Mouse (Mus musculus): ENCODE measurements around the gene Rpa1.
"Not testable (repeated sequence)": the region's sequence is repeated elsewhere in the genome, so short reads cannot be mapped to it uniquely, and the experiment has no call there.

The Rpa1 gene

DNA sequence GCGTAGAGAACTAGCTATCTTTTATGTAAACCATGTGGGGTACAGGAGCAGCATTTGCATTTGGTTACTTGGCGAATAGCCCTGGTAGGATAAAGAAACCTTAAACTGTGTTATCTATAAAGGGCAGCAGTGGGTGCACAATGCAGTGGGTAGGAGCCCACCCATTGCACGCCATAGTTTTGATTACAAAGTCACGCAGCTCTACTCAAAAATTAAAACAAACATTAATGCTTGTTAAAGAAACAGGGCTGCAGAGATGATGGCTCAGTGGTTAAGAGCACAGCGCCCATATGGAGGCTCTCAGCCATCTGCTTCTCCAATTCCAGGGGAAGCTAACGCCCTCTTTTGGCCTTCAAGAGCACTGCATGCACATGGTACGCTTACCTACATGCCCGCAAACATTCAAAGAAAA, 24.8 kb downstream of the Rpa1 start:
- DNase-seq (ENCODE audit: low read depth, low spot score): peak; percentile 44

DNA sequence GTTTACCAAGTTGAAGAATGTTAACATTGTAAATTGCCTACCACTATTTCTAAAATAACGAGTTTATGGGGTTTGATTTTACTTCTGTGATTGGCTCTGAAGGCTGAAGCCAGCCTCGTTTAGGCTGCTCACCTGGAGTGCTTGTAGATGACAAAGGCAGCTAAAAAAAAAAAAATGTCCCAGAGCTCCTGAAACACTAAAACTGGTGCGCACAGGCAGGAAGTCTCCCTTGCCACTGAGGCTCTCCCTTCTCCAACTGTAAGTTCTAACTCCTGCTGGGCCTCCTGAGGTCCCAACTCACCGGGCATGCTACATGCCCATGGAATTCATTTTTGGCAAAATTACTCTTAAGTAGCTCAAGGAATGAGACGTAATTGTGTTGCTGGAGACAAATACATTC, 28.9 kb downstream of the Rpa1 start:
- DNase-seq (ENCODE audit: low read depth, low spot score): no peak

DNA sequence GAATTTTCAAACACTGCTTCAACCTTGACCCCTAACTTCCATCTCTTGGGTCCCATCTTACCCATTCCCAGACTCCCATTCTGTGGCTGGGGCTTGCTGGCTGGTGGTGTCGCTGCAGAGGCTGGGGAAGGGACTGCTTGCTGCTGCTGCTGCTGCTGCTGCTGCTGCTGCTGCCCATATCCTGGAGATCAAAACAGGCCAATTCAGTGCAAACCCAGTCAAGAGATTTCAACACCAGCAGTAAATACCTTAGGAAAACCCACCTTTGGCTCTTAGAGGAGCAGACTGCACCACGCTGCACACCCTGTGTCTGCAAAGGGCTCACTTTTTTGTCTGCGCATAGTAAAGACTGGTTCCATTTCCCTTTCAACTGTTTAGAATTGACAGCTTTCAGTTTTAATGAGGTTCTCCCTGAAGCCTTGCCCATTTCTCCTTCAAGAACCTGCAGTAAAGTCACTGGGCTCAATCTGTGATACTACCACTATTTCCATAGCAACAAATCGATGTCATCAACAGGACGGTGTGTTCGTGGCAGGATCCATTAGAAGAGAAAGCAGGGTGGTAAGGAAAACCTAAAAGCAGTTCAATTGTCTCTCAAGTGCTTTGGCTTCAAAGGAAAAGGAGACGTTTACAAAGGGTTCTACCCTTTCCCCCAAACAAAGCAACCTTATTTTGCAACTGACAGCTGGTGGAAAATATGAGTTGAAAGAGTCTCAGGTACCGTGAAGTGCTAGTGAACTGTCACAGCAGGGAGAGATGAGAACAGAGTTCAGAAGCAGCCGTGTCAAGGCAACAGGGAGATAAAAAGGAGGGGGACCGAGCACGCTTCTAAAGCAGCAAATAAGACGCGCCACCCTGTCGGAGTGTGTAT, 29.5 kb downstream of the Rpa1 start:
- DNase-seq (ENCODE audit: low read depth, low spot score): no peak

DNA sequence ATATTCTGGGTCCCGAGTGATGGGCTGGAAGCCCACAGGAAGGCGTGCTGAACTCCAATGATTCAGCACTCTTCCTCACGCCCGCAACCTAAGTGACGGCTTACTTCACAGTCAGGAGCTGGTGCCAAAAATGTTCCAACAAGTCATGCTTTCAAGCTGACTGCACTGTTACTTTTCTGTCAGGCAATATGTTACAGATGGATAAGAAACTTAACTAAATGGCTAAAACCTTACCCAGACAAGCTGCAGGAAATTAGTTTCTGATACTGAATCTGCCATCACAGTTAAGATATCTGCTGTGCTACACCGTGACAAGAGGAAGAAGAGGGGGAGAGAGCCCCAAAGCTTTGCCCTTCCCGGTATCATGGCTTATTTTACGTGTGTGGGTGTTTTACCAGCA, 34.3 kb downstream of the Rpa1 start:
- no peak for DNase-seq (ENCODE audit: low read depth, low spot score)

DNA sequence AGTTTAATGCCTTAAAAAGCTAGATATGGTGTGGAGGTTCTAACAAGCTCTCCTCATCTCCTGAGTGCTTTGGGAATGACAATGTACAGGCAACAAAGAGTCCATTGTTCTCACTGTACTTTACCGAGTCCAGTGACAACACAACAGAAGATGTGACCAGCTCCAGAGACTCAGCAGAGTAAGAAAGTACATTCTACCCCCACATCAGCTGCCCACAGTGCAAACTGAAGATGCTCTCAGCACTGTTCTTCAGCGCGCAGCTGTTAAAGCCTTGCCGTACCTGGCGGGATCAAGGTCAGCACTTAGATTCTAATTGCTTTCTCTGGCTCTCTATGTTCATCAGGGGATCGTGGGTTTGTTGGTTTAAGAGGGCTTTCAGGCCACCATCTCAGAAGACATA, 36.4 kb downstream of the Rpa1 start:
- no peak for DNase-seq (ENCODE audit: low read depth, low spot score)

DNA sequence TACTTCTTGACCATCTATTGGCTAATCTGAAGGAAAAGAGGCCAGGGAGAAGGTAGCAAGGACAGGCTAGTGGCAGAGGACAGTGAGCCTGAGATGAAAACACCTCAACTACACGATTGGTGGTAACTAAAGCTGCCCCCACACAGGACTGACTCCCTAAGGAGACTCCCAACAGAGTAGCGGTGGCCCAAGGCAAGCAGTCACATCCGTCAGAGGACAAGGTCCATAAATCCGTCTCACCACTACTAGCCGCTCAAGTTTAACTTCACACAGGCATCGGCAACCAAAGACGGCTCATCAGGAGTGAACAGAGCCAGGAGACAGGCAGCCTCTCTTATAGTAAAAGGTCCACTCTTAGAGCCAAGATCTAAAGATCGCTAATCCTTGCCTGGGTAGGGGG, 37.3 kb downstream of the Rpa1 start:
- DNase-seq (ENCODE audit: low read depth, low spot score): no peak

DNA sequence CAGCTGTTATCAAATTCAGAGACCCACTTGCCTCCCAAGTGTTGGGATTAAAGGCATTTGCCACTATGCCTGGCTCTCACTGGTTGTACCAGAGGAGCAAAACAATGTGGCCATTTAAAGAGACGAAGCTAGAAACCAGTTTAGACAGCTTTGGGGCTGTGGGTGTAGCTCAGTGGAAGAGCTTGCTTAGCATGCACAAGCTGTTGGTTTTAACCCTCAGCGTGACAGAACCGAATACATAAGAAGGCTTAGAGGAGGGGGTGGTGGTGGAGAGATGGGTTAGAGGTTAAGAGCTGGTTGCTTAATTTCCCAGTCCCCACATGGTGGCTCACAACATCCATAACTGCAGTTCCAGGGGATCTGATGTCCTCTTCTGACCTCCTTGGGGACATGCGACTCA, 39.5 kb downstream of the Rpa1 start:
- no peak for DNase-seq (ENCODE audit: low read depth, low spot score)

DNA sequence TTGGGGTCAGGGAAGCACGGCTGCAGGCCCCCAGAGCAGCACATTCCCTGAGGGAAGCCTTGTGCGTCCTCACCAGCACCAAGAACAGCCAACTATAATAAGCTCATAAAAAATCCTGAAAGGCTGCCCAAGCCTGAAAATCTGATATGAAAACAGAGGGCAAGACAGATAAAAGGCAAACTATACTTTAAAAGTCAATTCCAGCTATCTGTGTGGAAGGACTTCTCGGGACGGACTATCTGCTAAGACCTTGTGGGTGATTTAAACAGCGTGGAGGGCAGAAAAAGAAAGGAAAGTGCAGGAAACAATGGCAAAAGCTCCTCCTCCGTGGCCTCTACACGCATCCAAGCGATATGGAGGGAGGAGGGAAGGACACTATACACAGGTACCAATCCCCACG, 43.3 kb downstream of the Rpa1 start:
- DNase-seq (ENCODE audit: low read depth, low spot score): no peak

DNA sequence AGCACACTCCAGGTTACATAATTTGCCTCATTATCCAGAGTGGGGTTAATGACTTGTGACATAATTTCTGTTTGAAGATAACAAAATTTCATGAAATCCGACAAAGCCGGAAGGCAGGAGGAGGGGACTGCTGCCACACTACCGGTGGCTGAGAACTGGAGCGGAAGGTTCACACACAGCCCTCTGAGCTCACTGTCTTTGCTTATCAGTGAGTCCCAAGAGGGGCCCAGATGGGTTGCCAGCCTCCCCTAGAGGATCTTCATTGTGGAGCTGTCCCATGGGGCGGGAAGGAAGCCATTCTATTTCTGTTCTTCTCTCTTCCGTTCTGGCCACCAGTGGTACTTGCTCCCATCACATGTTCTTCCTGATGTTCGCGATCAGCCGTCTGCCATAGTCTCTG, 47.2 kb downstream of the Rpa1 start:
- DNase-seq (ENCODE audit: low read depth, low spot score): no peak

DNA sequence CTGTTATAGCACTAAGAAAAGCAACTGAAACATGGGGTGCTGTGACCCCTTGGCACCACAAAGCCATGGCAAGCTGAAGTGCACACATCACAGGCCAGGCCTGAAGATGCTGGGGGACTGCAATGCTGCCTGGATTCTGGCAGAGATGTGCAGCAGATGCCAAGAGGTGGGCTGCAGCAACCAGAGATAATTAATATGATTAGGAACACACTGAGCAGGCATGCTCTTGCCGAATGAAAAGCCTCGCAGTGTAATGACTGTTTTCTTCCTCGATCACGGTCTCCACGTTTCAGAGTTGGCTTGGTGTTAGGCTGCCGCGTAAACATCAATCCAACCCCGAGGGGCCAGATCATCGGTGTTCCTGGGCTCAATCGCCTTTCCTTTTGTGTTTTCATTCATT, 48.3 kb downstream of the Rpa1 start:
- DNase-seq (ENCODE audit: low read depth, low spot score): no peak

DNA sequence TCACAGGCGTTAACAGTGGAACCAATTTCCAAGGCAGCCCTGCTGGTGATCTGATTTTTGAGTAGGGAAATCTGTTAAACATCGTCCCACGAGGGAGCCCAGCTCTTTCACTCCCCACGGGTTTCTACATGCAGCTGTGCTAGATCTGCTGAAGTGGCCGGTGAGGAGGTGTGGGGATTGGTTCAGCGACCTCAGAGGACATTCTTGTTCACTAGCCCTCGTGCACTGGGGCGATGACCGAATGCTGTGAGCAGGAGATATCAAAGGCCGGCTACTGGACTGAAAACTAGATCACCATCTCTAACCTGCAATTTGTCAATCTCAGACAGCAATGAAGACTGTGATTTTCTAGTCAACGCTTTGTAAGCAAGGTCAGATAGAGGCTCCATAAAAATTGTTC, 49.6 kb downstream of the Rpa1 start:
- no peak for DNase-seq (ENCODE audit: low read depth, low spot score)

DNA sequence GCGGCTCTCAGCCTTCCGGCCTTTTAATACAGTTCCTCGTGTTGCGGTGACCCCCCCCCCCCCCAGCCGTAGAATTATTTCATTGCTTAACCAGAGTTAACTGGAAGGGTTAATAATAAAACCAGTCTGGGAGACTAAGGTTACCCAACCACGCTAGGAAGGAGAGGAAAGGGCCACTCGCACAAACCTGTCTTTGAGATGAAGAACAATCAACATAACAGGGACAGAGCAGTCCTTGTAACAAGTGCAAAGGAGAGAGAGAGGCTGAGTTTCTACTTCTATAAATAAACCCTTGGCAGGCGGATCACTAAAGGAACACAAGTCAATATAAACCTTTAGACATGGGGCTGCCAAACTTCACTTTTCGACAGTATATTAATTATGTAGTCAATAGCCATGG, 50.5 kb downstream of the Rpa1 start:
- DNase-seq (ENCODE audit: low read depth, low spot score): no peak

DNA sequence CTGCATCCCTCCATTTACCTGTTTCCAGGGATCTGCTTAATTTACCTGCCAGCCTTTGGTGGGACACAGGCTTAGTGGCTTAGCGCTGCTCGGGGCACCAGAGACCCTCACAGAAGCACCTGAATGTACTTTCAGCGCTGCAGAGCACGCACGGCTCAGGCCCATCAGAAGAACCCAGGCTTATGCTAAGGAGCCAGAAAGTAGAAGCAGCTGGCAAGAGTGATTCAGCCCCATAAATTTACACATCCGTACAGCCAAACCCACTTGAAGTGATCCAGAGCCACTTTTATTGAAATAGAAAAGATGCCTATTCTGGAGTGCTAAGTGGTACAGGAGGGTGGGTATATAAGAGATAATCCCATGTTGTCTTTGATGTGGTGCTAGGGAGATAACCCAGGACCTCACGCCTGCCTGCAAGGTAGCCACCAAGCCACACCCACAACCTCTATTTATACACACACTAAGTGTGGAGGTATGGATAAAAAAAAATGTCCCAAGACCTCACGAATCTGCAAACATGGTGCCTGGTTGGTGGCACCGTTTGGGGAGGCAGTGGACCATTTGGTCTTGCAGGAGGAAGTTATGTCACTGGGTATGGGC, 51.6 kb downstream of the Rpa1 start:
- DNase-seq (ENCODE audit: low read depth, low spot score): no peak

DNA sequence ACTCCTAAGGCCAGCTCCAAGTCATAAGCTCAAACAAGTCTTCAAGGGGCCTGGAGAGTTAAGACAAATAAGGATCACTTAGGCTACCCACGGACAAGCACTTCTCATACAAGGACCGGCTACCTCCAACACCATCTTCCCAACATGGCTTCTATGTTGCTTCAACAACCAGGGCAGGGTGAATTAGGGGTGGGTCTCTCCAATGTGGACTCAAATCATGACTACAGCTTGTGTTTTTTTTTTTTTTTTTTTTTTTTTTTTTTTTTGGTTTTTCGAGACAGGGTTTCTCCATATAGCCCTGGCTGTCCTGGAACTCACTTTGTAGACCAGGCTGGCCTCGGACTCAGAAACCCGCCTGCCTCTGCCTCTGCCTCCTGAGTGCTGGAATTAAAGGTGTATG, 52.6 kb downstream of the Rpa1 start:
- not testable (repeated sequence) for DNase-seq (ENCODE audit: low read depth, low spot score)

DNA sequence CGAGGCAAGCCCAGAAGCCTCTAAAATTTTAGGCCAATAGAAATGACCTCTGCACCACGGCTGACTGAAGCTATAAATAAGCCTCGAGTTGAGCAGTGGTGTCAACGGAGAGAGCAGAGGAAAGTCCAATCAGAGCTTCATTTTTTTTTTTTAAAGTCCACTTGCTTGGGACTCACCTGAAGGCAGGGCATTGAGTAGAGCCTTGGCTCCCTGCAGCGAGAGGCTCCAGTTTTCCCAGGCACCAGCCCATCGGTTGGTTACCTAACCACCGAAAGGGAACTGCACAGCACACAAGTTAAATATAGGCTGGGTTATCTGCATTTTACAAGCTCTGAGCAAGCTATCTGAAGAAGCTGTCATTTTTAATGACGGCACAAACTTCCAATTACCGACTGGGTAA, 53.3 kb downstream of the Rpa1 start:
- no peak for DNase-seq (ENCODE audit: low read depth, low spot score)

DNA sequence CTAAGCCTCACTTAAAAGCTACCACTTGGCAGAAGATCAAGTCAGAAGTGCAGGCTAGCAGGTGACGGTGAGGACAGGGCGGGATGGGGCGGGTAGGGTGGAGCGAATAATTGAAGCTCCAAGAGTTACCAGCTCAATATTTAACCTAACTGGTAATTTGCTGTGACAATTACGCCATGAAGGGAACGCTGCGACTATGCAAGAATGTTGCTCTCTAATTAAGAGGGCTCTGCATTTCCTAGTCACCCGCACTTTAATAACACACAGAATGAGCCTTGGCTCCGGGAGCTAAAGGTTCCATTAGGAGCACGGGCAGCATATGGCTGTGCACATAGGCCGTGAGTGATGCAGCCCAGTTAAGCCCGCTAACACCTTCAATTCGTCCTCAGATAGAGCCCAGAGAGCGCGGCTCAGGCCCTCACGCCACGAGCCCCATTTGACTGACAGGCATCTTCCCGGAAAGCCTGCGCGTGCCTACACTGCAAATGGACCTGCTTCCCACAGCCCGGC, 54.2 kb downstream of the Rpa1 start:
- DNase-seq (ENCODE audit: low read depth, low spot score): peak; percentile 38

DNA sequence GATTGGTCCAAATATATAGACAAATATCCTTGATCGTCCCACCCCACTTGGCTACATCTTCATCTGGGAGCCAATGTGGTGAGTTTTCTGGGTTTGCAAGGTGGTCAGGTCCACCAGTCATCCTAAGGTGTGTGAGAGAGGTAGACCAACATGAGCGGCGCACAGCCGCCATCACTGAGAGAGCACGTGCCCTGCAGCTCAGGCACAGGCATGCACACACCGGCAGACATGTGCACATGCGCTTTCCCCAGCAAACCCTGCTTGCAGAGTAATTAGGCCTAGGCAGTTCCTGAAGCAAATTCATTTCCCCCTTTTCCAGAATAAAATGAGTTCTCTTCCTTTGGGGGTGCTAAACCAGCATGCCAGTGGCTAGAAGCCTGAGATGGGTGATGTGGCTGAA, 55.8 kb downstream of the Rpa1 start:
- DNase-seq (ENCODE audit: low read depth, low spot score): peak; percentile 42

DNA sequence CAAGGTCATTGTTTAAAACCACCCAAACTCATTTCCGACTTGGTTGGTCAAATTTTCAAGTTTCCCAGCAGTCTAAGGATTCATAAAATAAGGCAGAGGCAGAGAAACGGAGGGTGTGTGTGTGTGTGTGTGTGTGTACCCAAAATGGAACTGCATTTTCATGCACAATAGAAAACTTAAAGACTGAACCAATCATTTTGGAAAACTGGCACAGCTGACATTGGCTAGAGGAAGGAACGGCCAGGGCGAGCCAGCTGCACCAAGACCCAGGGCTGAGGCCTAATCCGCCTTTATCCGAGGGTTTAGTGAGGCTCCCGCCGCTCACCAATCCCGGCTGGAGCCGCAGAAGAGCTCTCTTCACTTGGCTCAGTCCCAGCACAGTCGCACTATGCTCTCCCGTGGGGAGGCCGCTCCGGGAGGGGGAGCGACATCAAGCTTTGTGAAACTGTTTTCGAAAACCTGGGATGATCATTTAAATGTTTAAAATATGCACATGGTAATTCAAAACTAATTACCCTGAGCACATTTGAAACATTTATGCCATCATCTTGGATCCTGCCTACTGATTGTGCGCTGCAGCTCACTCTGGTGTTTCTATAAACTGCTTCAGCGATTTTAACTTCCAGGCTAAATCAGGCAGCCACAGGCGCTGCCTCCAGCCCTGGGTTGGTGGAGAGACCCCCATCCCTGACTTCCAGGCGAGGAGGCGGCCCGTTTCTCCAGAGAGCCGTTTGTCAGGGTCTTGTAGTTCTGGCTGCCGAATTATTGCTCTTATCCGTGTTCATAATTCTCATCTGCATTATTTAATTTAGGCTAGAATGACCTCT, 56.5 kb downstream of the Rpa1 start:
- no peak for DNase-seq (ENCODE audit: low read depth, low spot score)

DNA sequence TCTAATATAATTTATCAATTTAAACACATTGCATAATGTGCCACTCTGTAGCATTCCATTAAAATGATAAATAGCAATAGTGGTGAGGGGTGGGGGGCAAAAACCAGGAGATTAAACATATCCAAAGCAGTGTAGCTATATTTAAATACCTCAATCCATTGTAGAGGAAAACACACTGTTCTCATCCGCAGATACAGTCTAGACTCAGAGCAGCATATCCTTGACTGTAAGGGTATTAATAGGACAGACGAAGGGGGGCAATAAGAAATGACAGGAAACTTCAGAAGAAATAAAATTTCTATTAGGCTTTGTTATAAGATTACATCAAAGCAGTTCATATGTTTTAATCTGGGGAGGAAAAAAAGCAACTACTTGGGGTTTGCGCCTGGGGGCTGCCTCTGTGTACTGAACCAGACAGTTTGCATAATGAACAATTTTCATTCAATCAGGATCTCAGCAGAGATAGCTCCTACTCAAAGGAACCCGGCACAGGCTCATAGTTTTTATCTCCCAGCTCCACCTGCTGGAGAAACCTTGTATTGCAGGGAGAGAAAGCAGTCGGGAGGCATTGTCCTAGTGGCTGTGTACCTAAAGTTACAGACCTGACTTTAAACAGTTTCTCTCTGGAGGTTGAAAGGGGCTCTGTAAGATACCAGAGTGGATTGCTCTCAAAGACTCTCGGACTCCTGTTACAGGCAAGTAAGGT, 57.4 kb downstream of the Rpa1 start:
- peak; percentile 87 for DNase-seq (ENCODE audit: low read depth, low spot score)

DNA sequence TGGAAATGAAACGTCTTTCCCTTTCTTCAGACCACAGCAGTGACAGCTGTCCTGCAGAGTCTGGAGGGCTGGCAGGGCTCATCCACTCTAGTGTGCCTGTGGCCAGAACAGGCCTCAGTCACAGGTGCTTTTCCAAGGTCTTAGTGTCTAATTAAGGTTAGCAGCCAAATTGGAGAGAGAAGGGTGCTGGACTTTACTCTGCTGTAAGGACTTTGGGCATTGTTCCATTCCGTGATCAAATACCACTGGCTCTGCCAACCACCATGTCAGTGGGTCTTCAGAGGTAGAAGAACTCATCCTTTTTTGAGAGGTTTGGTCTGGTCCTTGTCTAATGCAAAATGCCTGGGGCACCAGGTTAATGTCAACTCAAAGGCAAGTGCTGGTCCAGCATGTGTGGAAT, 59.0 kb downstream of the Rpa1 start:
- no peak for DNase-seq (ENCODE audit: low read depth, low spot score)

DNA sequence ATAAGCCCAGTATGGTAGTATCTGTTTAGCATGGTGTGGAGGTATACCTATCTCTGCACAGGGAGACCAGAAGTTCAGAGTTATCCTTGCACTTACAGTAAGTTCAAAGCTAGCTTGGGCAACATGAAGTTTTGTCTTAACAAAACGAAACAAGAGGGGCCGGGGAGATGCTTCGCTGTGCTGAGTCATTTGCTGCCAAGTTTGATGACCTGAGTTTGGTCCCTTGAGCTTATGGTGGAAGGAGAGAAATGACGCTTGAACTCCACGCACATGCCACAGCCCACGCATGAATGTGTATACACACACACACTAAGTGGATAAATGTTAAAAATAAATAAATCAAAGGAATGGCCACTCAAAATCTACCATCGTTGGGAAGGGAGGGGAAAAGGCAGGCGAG, 59.6 kb downstream of the Rpa1 start:
- DNase-seq (ENCODE audit: low read depth, low spot score): no peak

DNA sequence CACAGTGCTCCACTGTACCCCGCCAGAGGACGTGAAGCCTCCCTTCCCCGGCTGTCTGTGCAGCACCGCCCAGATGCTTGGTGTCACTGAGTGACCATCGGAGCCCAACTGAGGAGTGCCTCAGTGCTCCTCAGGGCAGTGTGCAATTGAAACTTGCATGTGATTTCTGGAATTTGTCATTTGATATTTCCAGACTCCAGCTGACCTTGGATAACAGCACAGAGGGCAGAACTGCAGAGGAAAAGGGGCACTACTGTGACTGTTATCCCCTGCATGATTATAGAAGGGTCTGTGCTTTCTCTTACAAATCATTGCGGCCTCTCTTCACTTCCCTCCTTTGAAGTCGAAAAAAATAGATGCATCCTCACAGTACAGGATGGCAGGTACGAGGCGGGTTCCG, 60.2 kb downstream of the Rpa1 start:
- no peak for DNase-seq (ENCODE audit: low read depth, low spot score)
